Mouse (Mus musculus) left cerebral cortex, adult 18-20 months (tissue): ENCODE measurements around the gene Vmn1r152. TPM values are rescaled to one million over a fixed set of nuclear protein-coding genes. Genes with fewer than 3 reads are reported as not detected.
"Not testable (repeated sequence)": the region's sequence is repeated elsewhere in the genome, so short reads cannot be mapped to it uniquely, and the experiment has no call there.

Experiments
- DNase-seq, 2 experiments: peaks; one replicate each; pipeline ENCODE4 v3.0.0; 2021 to 2022; ENCODE audit warnings: low spot score in 2 of 2, mixed read lengths in 1 of 2
- long read RNA-seq, 2 experiments: library from polyadenylated mRNA; stranded (forward); transcript quantifications; one replicate each; pipeline ENCODE4 v2.0.0; 2021
- total RNA-seq, 2 experiments: library from RNA; stranded (reverse); gene quantifications; 2 replicates each; pipeline ENCODE4 v1.2.3; 2021

Vmn1r152 gene
- not detected for total RNA-seq
- long read RNA-seq, experiment 1: 0 reads
- long read RNA-seq, experiment 2: 0 reads

- not testable (repeated sequence) for DNase-seq
Measured at GRCm38 (mm10) chr7:22522667-22523066, at the start of gene Vmn1r152. Vmn1r152 (plus strand) TSS chr7:22522967.

GRCm38 (mm10) chr7:22499578-22499977, 23.2 kb upstream of the Vmn1r152 start, which contains the start of gene Vmn1r151:
Vmn1r151 (minus strand) TSS chr7:22499678.
- DNase-seq: not testable (repeated sequence)

- DNase-seq: not testable (repeated sequence)
Measured at GRCm38 (mm10) chr7:22534787-22535186, 12.0 kb downstream of the Vmn1r152 start, which contains the start of gene Gm8677. Gm8677 (minus strand) TSS chr7:22534887.

DNA sequence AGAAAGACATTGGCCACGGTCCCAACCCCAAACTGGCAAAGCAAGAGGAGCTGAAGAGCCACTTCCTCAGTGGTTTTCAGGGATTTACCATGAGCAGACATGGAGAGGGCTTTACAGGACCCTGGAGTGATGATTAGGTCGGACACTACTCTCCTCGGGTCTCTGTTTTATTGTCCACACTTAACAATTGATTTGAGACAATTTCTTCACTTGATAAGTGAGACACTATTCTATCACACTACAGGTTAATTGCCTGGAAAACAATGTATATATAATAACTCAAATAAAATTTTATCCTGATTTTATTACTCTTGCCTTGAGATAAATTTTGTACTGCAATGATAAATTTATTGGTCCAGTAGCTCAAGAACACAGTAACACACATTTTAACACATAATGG, 42.5 kb downstream of the Vmn1r152 start, which contains the start of gene Gm4201:
Gene Gm4201 (minus strand): TSS at position 101 of the 400 bp plus-strand sequence.
- DNase-seq: not testable (repeated sequence)

Other genes starting within 250 kb of the Vmn1r152 start
- gene Gm4187, start 193.2 kb upstream of the Vmn1r152 start, total RNA-seq: not detected
- not detected for gene Gm8660, start 151.9 kb upstream of the Vmn1r152 start, total RNA-seq
- gene Vmn1r148, start 109.4 kb upstream of the Vmn1r152 start, total RNA-seq: not detected
- gene Vmn1r149, start 84.7 kb upstream of the Vmn1r152 start, total RNA-seq: not detected
- gene Gm10665, start 58.9 kb upstream of the Vmn1r152 start, total RNA-seq: not detected
- gene Vmn1r151, start 23.3 kb upstream of the Vmn1r152 start, total RNA-seq: not detected
- gene Gm8677, start 11.9 kb downstream of the Vmn1r152 start, total RNA-seq: not detected
- not detected for gene Gm4201, start 42.4 kb downstream of the Vmn1r152 start, total RNA-seq
- gene Gm4565, start 65.2 kb downstream of the Vmn1r152 start, total RNA-seq: not detected
- not detected for gene Vmn1r155, start 135.1 kb downstream of the Vmn1r152 start, total RNA-seq
- gene Gm8693, start 169.3 kb downstream of the Vmn1r152 start, total RNA-seq: not detected
- gene Gm4567, start 196.7 kb downstream of the Vmn1r152 start, total RNA-seq: not detected
- not detected for gene Vmn1r157, start 238.7 kb downstream of the Vmn1r152 start, total RNA-seq